Mouse (Mus musculus) bone marrow, adult 2 months (tissue): Measurements from ENCODE around the gene Ptcd1.

Source experiments
- CTCF ChIP-seq: fragments of 200-500 bp; IDR thresholded peaks from 2 replicates; pipeline ENCODE4 v1.5.1; 2011; ENCODE audit warnings: low read length, control low read depth; ENCODE audit not compliant: control insufficient read depth, insufficient read depth
- POLR2A ChIP-seq: fragments of 200-500 bp; IDR thresholded peaks from 2 replicates; pipeline ENCODE4 v1.6.1; 2011; ENCODE audit warnings: low read depth, mild to moderate bottlenecking, control low read depth, low read length, borderline replicate concordance; ENCODE audit not compliant: control insufficient read depth

GRCm38 (mm10) chr5:145147748-145148147 lies 19.2 kb downstream of the Ptcd1 start:
- no peak for TF ChIP-seq CTCF
- no peak for TF ChIP-seq POLR2A
